Mouse (Mus musculus) kidney, embryonic 16.5 days (tissue): Measurements from ENCODE around the gene Tmprss9. TPM values are rescaled to one million over a fixed set of nuclear protein-coding genes. Genes with fewer than 3 reads are reported as not detected.

Experiments used
- ATAC-seq: fragments of 200-750 bp; cut with Nextera tagmentation; 2 replicates; pipeline ENCODE4 v1.8.0; 2017; ENCODE audit warnings: moderate TSS enrichment; ENCODE audit not compliant: low FRiP score, low TSS enrichment
- H3K27ac ChIP-seq: fragments of 300-500 bp; sonication (generic); 2 replicates; pipeline ENCODE4 v1.5.1; 2014; ENCODE audit warnings: low read length
- H3K27me3 ChIP-seq: fragments of 300-500 bp; sonication (generic); 2 replicates; pipeline ENCODE4 v1.6.1; 2014; ENCODE audit warnings: low read length, control low read depth, mixed read lengths; ENCODE audit not compliant: insufficient read depth
- H3K36me3 ChIP-seq: fragments of 300-500 bp; sonication (generic); 2 replicates; pipeline ENCODE4 v1.6.1; 2014; ENCODE audit warnings: low read length, control low read depth, mixed read lengths; ENCODE audit not compliant: insufficient read depth
- H3K4me1 ChIP-seq: fragments of 300-500 bp; sonication (generic); 2 replicates; pipeline ENCODE4 v1.6.1; 2014; ENCODE audit warnings: low read length, control low read depth, mixed read lengths; ENCODE audit not compliant: insufficient read depth
- H3K4me2 ChIP-seq: fragments of 300-500 bp; sonication (generic); replicated peaks from 2 replicates; pipeline ENCODE4 v1.6.1; 2014; ENCODE audit warnings: low read depth, low read length
- H3K4me3 ChIP-seq: fragments of 300-500 bp; sonication (generic); 2 replicates; pipeline ENCODE4 v1.5.1; 2014; ENCODE audit warnings: mild to moderate bottlenecking, low read length
- H3K9ac ChIP-seq: fragments of 300-500 bp; sonication (generic); replicated peaks from 2 replicates; pipeline ENCODE4 v1.6.1; 2014; ENCODE audit warnings: low read length
- H3K9me3 ChIP-seq: fragments of 300-500 bp; sonication (generic); 2 replicates; pipeline ENCODE4 v1.6.1; 2016; ENCODE audit warnings: low read length, control low read depth
- WGBS: fragments of 180-500 bp; shearing (Covaris S2); extraction: QIAGEN DNeasy Blood & Tissue Kit; methylation state at CpG from one replicate; pipeline ENCODE4 v1.1.7; 2014; 5-methylcytosine and 5-hydroxymethylcytosine counted together
- polyA plus RNA-seq: library from polyadenylated mRNA; unstranded; fragments of >200 nt; fragmentation: Nextera tagmentation; extraction: Ambion mirVana; gene quantifications from 2 replicates; pipeline ENCODE4 v1.2.1, GENCODE M21; 2015

Gene Tmprss9
- polyA plus RNA-seq, 1 experiment from 2014 or later = not detected

- 84% methylated on average over 2 of the region's 2 CpGs for WGBS
- H3K9ac ChIP-seq = no peak overlapping the region
- peaks cover 37% of the 10 kb centered on the region for H3K27me3 ChIP-seq
- no peak for ATAC-seq
- peaks cover 11% of the 10 kb centered on the region; the same call in 1 of the 2 replicates for H3K4me1 ChIP-seq
- no peaks in the 10 kb centered on the region for H3K9me3 ChIP-seq
- H3K4me3 ChIP-seq = no peak overlapping the region
- H3K4me2 ChIP-seq = no peak overlapping the region
- no peaks in the 10 kb centered on the region for H3K36me3 ChIP-seq
- H3K27ac ChIP-seq = no peak overlapping the region
Measured at GRCm38 (mm10) chr10:80841685-80842084, 30.0 kb upstream of the Tmprss9 start.

DNA sequence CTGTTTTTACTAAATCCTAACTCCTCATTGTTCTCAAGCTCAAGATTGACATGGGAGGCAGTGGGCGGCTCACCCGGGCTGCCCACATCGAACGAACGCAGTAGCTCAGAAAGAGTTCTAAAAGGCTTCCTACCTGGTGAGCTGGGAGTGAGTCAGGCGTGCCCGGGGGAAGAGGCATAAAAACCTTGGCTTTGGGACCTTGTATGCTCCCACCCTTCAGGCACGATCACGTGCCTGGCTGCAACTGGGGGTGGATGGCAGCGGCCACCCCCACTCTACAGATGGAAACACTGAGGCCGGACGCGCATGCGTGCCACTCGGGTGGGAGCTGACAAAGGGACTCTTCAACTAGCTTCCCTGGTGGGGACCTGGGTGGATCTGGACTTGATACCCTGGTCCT lies 29.3 kb upstream of the Tmprss9 start:
- peaks cover 37% of the 10 kb centered on the region for H3K27me3 ChIP-seq
- no peaks in the 10 kb centered on the region for H3K36me3 ChIP-seq
- no peak for ATAC-seq
- no peak overlapping the region for H3K4me2 ChIP-seq
- H3K9ac ChIP-seq = no peak overlapping the region
- no peak overlapping the region for H3K4me3 ChIP-seq
- no peak overlapping the region for H3K27ac ChIP-seq
- peaks cover 11% of the 10 kb centered on the region; the same call in 1 of the 2 replicates for H3K4me1 ChIP-seq
- WGBS = 80% methylated on average over 15 of the region's 15 CpGs
- no peaks in the 10 kb centered on the region for H3K9me3 ChIP-seq

GRCm38 (mm10) chr10:80843087-80843930 lies 28.3 kb upstream of the Tmprss9 start:
- H3K36me3 ChIP-seq = no peaks in the 10 kb centered on the region

GRCm38 (mm10) chr10:80843931-80844547 lies 27.6 kb upstream of the Tmprss9 start, which contains the start of gene Lingo3:
Gene Lingo3, minus strand, starts transcription at chr10:80844039.
- Histone ChIP-seq H3K4me1 (peaks cover 11% of the 10 kb centered on the region; the same call in 1 of the 2 replicates), H3K9me3 (no peaks in the 10 kb centered on the region), H3K4me3 (peak within 1 kb of the TSS; percentile 46), H3K9ac (peak within 1 kb of the TSS; percentile 61), H3K27ac (no peak within 1 kb of the TSS), H3K27me3 (peaks cover 37% of the 10 kb centered on the region), H3K36me3 (no peaks in the 10 kb centered on the region), H3K4me2 (peak within 1 kb of the TSS; percentile 63)
- 4% methylated on average over 51 of the region's 51 CpGs for WGBS
- no peak for ATAC-seq

More at GRCm38 (mm10) chr10:80843087-80843930, 28.3 kb upstream of the Tmprss9 start:
- Histone ChIP-seq H3K27ac (no peak overlapping the region), H3K9me3 (no peaks in the 10 kb centered on the region), H3K4me2 (peak overlapping the region; percentile 63), H3K9ac (peak overlapping the region; percentile 61), H3K4me1 (peaks cover 11% of the 10 kb centered on the region; the same call in 1 of the 2 replicates), H3K4me3 (peak overlapping the region; percentile 46), H3K27me3 (peaks cover 37% of the 10 kb centered on the region)
- WGBS = 10% methylated on average over 32 of the region's 32 CpGs
- no peak for ATAC-seq

GRCm38 (mm10) chr10:80845055-80845693 lies 26.5 kb upstream of the Tmprss9 start:
- H3K4me2 ChIP-seq = no peak overlapping the region
- peaks cover 37% of the 10 kb centered on the region for H3K27me3 ChIP-seq
- H3K9me3 ChIP-seq = no peaks in the 10 kb centered on the region
- WGBS = 56% methylated on average over 8 of the region's 8 CpGs
- H3K27ac ChIP-seq = no peak overlapping the region
- no peaks in the 10 kb centered on the region for H3K36me3 ChIP-seq
- H3K4me1 ChIP-seq = peaks cover 11% of the 10 kb centered on the region; the same call in 1 of the 2 replicates
- ATAC-seq = no peak
- H3K4me3 ChIP-seq = no peak overlapping the region
- no peak overlapping the region for H3K9ac ChIP-seq

- Histone ChIP-seq H3K27ac (no peak overlapping the region), H3K9ac (no peak overlapping the region), H3K4me3 (no peak overlapping the region), H3K4me1 (peaks cover 11% of the 10 kb centered on the region; the same call in 1 of the 2 replicates), H3K4me2 (no peak overlapping the region), H3K36me3 (no peaks in the 10 kb centered on the region), H3K9me3 (no peaks in the 10 kb centered on the region), H3K27me3 (peaks cover 37% of the 10 kb centered on the region)
- ATAC-seq = no peak
- 65% methylated on average over 12 of the region's 12 CpGs for WGBS
Measured at GRCm38 (mm10) chr10:80845732-80846131, 25.9 kb upstream of the Tmprss9 start.

- no peak overlapping the region for H3K9ac ChIP-seq
- H3K4me1 ChIP-seq = peaks cover 9% of the 10 kb centered on the region; the same call in 1 of the 2 replicates
- H3K36me3 ChIP-seq = peaks cover 21% of the 10 kb centered on the region; the same call in 1 of the 2 replicates
- ATAC-seq = peak; percentile 17; the same call in 1 of the 2 replicates
- no peaks in the 10 kb centered on the region for H3K9me3 ChIP-seq
- peaks cover 20% of the 10 kb centered on the region for H3K27me3 ChIP-seq
- H3K4me2 ChIP-seq = no peak overlapping the region
- H3K27ac ChIP-seq = no peak overlapping the region
- 8% methylated on average over 10 of the region's 10 CpGs for WGBS
- no peak overlapping the region for H3K4me3 ChIP-seq
Measured at GRCm38 (mm10) chr10:80848571-80848970, 23.1 kb upstream of the Tmprss9 start.

GRCm38 (mm10) chr10:80854913-80855748 lies 16.5 kb upstream of the Tmprss9 start, which contains the start of the genes Lsm7 and Sppl2b:
Gene Lsm7, minus strand, starts transcription at chr10:80855209.
Gene Sppl2b, plus strand, starts transcription at chr10:80855275.
- under 1% methylated on average over 81 of the region's 81 CpGs for WGBS
- peak; percentile 84 for ATAC-seq

DNA sequence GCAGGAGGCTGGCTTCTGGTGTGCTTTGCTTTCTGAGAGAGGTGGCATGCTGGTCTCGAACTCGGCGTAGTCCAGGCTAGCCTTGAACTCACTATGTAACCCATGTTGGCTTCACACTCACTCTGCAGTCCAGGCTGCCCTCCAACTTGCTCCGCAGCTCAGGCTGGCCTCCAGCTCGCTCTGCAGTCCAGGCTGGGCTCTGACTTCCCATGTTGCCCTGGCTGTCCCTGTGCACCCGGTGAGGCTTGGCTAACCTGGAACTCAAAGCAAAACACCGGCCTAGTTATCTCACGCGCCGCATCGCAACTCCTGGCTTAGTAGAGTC lies 15.9 kb upstream of the Tmprss9 start:
- H3K27me3 ChIP-seq = no peaks in the 10 kb centered on the region
- H3K4me2 ChIP-seq = peak overlapping the region; percentile 99
- no peaks in the 10 kb centered on the region for H3K9me3 ChIP-seq
- WGBS = 22% methylated on average over 11 of the region's 11 CpGs
- H3K9ac ChIP-seq = peak overlapping the region; percentile 94
- H3K36me3 ChIP-seq = peaks cover 21% of the 10 kb centered on the region; the same call in 1 of the 2 replicates
- ATAC-seq = 0 out of 2 replicates have a peak, but pooled peaks have one; percentile 7
- H3K4me3 ChIP-seq = peak overlapping the region; percentile 76
- no peak overlapping the region for H3K27ac ChIP-seq
- peaks cover 22% of the 10 kb centered on the region for H3K4me1 ChIP-seq

More at GRCm38 (mm10) chr10:80854913-80855748, 16.5 kb upstream of the Tmprss9 start, which contains the start of the genes Lsm7 and Sppl2b:
- Histone ChIP-seq H3K4me3 (peak within 1 kb of the TSS; percentile 76), H3K9ac (peak within 1 kb of the TSS; percentile 94), H3K27ac (peak within 1 kb of the TSS; percentile 34; the same call in 1 of the 2 replicates), H3K4me1 (peaks cover 22% of the 10 kb centered on the region), H3K27me3 (no peaks in the 10 kb centered on the region), H3K9me3 (no peaks in the 10 kb centered on the region), H3K36me3 (peaks cover 21% of the 10 kb centered on the region; the same call in 1 of the 2 replicates), H3K4me2 (peak within 1 kb of the TSS; percentile 99)
